Mouse (Mus musculus): ENCODE data around the gene Olfr194. TPM values are rescaled to one million over a fixed set of nuclear protein-coding genes. Genes with fewer than 3 reads are reported as not detected.

The Olfr194 gene
- polyA plus RNA-seq, 1 experiment, result not detected

GRCm38 (mm10) chr16:59077905-59078304 lies 43.0 kb downstream of the Olfr194 start, which contains the start of gene Olfr190:
Gene Olfr190, minus strand, starts transcription at chr16:59078005.
- H3K4me1 ChIP-seq (ENCODE audit: control insufficient read depth, insufficient read depth, low read length), result no peaks in the 10 kb centered on the region
- no peak within 1 kb of the TSS for H3K4me3 ChIP-seq (ENCODE audit: insufficient read depth, low read length)
- H3K27ac ChIP-seq (ENCODE audit: insufficient read depth, low read depth, low read length), result no peak within 1 kb of the TSS
- no peak for TF ChIP-seq POLR2A (IDR thresholded peaks at IDR 0.05; ENCODE audit: borderline replicate concordance, low read depth, low read length)
- TF ChIP-seq CTCF (IDR thresholded peaks at IDR 0.05; ENCODE audit: low read depth, low read length), result no peak

GRCm38 (mm10) chr16:59073520-59073919 lies 47.3 kb downstream of the Olfr194 start:
- TF ChIP-seq CTCF (IDR thresholded peaks at IDR 0.05; ENCODE audit: low read depth, low read length) (no peak), POLR2A (IDR thresholded peaks at IDR 0.05; ENCODE audit: borderline replicate concordance, low read depth, low read length) (no peak)

GRCm38 (mm10) chr16:59071755-59072154 lies 49.1 kb downstream of the Olfr194 start:
- Histone ChIP-seq H3K27ac (ENCODE audit: insufficient read depth, low read depth, low read length) (no peak overlapping the region), H3K4me1 (ENCODE audit: control insufficient read depth, insufficient read depth, low read length) (no peaks in the 10 kb centered on the region), H3K4me3 (ENCODE audit: insufficient read depth, low read length) (no peak overlapping the region)
- TF ChIP-seq POLR2A (IDR thresholded peaks at IDR 0.05; ENCODE audit: borderline replicate concordance, low read depth, low read length) (no peak), CTCF (IDR thresholded peaks at IDR 0.05; ENCODE audit: low read depth, low read length) (no peak)

More at GRCm38 (mm10) chr16:59073520-59073919, 47.3 kb downstream of the Olfr194 start:
- H3K4me3 ChIP-seq (ENCODE audit: insufficient read depth, low read length), result no peak overlapping the region
- no peaks in the 10 kb centered on the region for H3K4me1 ChIP-seq (ENCODE audit: control insufficient read depth, insufficient read depth, low read length)
- H3K27ac ChIP-seq (ENCODE audit: insufficient read depth, low read depth, low read length), result no peak overlapping the region

Other genes with a start within 250 kb of the Olfr194 start
- gene Olfr177, start 246.3 kb downstream of the Olfr194 start, polyA plus RNA-seq (2012; ENCODE audit: insufficient read depth, insufficient read length, missing spikeins), result not detected in 2 replicates
- not detected in 2 replicates for gene Olfr178, start 229.0 kb downstream of the Olfr194 start, polyA plus RNA-seq (2012; ENCODE audit: insufficient read depth, insufficient read length, missing spikeins)
- not detected in 2 replicates for gene Olfr181, start 192.3 kb downstream of the Olfr194 start, polyA plus RNA-seq (2012; ENCODE audit: insufficient read depth, insufficient read length, missing spikeins)
- not detected in 2 replicates for gene Olfr180, start 191.7 kb downstream of the Olfr194 start, polyA plus RNA-seq (2012; ENCODE audit: insufficient read depth, insufficient read length, missing spikeins)
- not detected in 2 replicates for gene Olfr183, start 125.7 kb downstream of the Olfr194 start, polyA plus RNA-seq (2012; ENCODE audit: insufficient read depth, insufficient read length, missing spikeins)
- gene Olfr186, start 90.8 kb downstream of the Olfr194 start, polyA plus RNA-seq (2012; ENCODE audit: insufficient read depth, insufficient read length, missing spikeins), result not detected in 2 replicates
- not detected in 2 replicates for gene Olfr187, start 81.3 kb downstream of the Olfr194 start, polyA plus RNA-seq (2012; ENCODE audit: insufficient read depth, insufficient read length, missing spikeins)
- gene Olfr190, start 43.1 kb downstream of the Olfr194 start, polyA plus RNA-seq (2012; ENCODE audit: insufficient read depth, insufficient read length, missing spikeins), result 0.11 TPM in 1 of 2 replicates, not detected in the other
- not detected in 2 replicates for gene Olfr191, start 31.2 kb downstream of the Olfr194 start, polyA plus RNA-seq (2012; ENCODE audit: insufficient read depth, insufficient read length, missing spikeins)
- gene Olfr193, start 9.2 kb downstream of the Olfr194 start, polyA plus RNA-seq (2012; ENCODE audit: insufficient read depth, insufficient read length, missing spikeins), result not detected in 2 replicates
- gene Olfr195, start 26.0 kb upstream of the Olfr194 start, polyA plus RNA-seq (2012; ENCODE audit: insufficient read depth, insufficient read length, missing spikeins), result not detected in 2 replicates
- gene Olfr196, start 49.4 kb upstream of the Olfr194 start, polyA plus RNA-seq (2012; ENCODE audit: insufficient read depth, insufficient read length, missing spikeins), result not detected in 2 replicates
- not detected in 2 replicates for gene Olfr198, start 82.5 kb upstream of the Olfr194 start, polyA plus RNA-seq (2012; ENCODE audit: insufficient read depth, insufficient read length, missing spikeins)
- not detected in 2 replicates for gene Olfr199, start 98.7 kb upstream of the Olfr194 start, polyA plus RNA-seq (2012; ENCODE audit: insufficient read depth, insufficient read length, missing spikeins)
- gene Olfr201, start 151.6 kb upstream of the Olfr194 start, polyA plus RNA-seq (2012; ENCODE audit: insufficient read depth, insufficient read length, missing spikeins), result not detected in 2 replicates
- not detected in 2 replicates for gene Olfr202, start 165.7 kb upstream of the Olfr194 start, polyA plus RNA-seq (2012; ENCODE audit: insufficient read depth, insufficient read length, missing spikeins)
- gene Olfr203, start 177.8 kb upstream of the Olfr194 start, polyA plus RNA-seq (2012; ENCODE audit: insufficient read depth, insufficient read length, missing spikeins), result not detected in 2 replicates
- gene Olfr204, start 197.2 kb upstream of the Olfr194 start, polyA plus RNA-seq (2012; ENCODE audit: insufficient read depth, insufficient read length, missing spikeins), result 0.20 TPM in 1 of 2 replicates, not detected in the other
- not detected in 2 replicates for gene Olfr205, start 210.1 kb upstream of the Olfr194 start, polyA plus RNA-seq (2012; ENCODE audit: insufficient read depth, insufficient read length, missing spikeins)
- gene Olfr206, start 228.2 kb upstream of the Olfr194 start, polyA plus RNA-seq (2012; ENCODE audit: insufficient read depth, insufficient read length, missing spikeins), result not detected in 2 replicates
- not detected in 2 replicates for gene Olfr209, start 242.9 kb upstream of the Olfr194 start, polyA plus RNA-seq (2012; ENCODE audit: insufficient read depth, insufficient read length, missing spikeins)